ENCODE assay signal across 9 mouse cellular contexts in genomic region chr11:32020031-32020965, GRCm38 (mm10). TPM values are rescaled to one million over a fixed set of nuclear protein-coding genes. Genes with fewer than 3 reads are reported as not detected.
DNase-seq lines count a peak whose midpoint lies in the region; ATAC-seq and TF ChIP-seq lines count a peak whose summit lies in the region.
"Had no signal": no experiment of that assay in that cellular context is flagged by ENCODE, and none has a peak within 500 bp of the region (broad histone marks: within the 10 kb centered on the region; RNA-seq: fewer than 3 reads in every experiment).

No protein-coding gene starts in this region.

- 0 out of 2 replicates have a peak overlapping the region, but pooled peaks have one; percentile 27 for H3K9ac ChIP-seq in neural tube, embryonic 13.5 days

- TF ChIP-seq CTCF in layer of hippocampus, adult 2 months (conservative IDR thresholded peaks at IDR 0.05), result no peak

- no peaks in the 10 kb centered on the region for H3K9me3 ChIP-seq in neural tube, embryonic 13.5 days

- peak overlapping the region; percentile 13 for H3K4me2 ChIP-seq in neural tube, embryonic 13.5 days

- peaks cover 95% of the 10 kb centered on the region for H3K4me1 ChIP-seq in neural tube, embryonic 13.5 days (replicated peaks)

- peak overlapping the region; percentile 86 for H3K27ac ChIP-seq in layer of hippocampus, adult 2 months
- H3K27ac ChIP-seq in neural tube, embryonic 13.5 days (replicated peaks), result peak overlapping the region; percentile 78

- H3K4me3 ChIP-seq in layer of hippocampus, adult 2 months, result no peak overlapping the region; the same call in 1 of the 2 replicates
- no peak overlapping the region for H3K4me3 ChIP-seq in neural tube, embryonic 13.5 days
- H3K4me3 ChIP-seq: myocyte had no signal

- no peaks in the 10 kb centered on the region for H3K27me3 ChIP-seq in neural tube, embryonic 13.5 days

- H3K36me3 ChIP-seq in neural tube, embryonic 13.5 days, result peaks cover 50% of the 10 kb centered on the region

- intact Hi-C loops in heart, postnatal 10 days (cut with DNase I), result no loop called here

- 19% methylated on average over 8 of the region's 8 CpGs for WGBS in neural tube, embryonic 13.5 days

- DNase-seq in layer of hippocampus, adult 2 months (ENCODE audit: low spot score in 2 of 2), result peak; percentile 37 to 57
- DNase-seq in layer of hippocampus, postnatal 25 days (ENCODE audit: extremely low spot score in 1 of 2, low spot score in 1 of 2), result no peak
- DNase-seq in adrenal gland, postnatal 14 days, result peak; percentile 75
- DNase-seq in heart, postnatal 10 days, result peak; percentile 29 to 35
- no peak for DNase-seq in spleen, adult 12 weeks (ENCODE audit: low spot score)
- no peak for DNase-seq in layer of hippocampus, postnatal 36 days

- ATAC-seq in CD4-positive, CD25-positive, alpha-beta regulatory T cell, adult 4 months, result peak; percentile 75
- ATAC-seq in neural tube, embryonic 13.5 days (ENCODE audit: low read depth), result 0 out of 2 replicates have a peak, but pooled peaks have one; percentile 21

RNA-seq across cellular contexts. Expression of gene Nsg2, which starts 20.0 kb away (rescaled TPM):
- total RNA-seq in layer of hippocampus, adult 2 months (2021), result 100 to 1,000 TPM; 662 to 700 TPM
- total RNA-seq in layer of hippocampus, postnatal 25 days (2021), result 100 to 1,000 TPM; 682 to 735 TPM
- polyA plus RNA-seq in CD4-positive, CD25-positive, alpha-beta regulatory T cell, adult 4 months (2017; shearing (Covaris generic)), result 10 to 100 TPM; 72.5 to 88.8 TPM
- 29.7 and 36.8 TPM in 2 replicates for total RNA-seq in adrenal gland, postnatal 14 days (2021)
- 1 to 10 TPM; 1.7 to 3.0 TPM for total RNA-seq in heart, postnatal 10 days (2021)
- polyA plus RNA-seq in neural tube, embryonic 13.5 days (2015; fragmentation: Nextera tagmentation; extraction: Ambion mirVana), result 356 and 366 TPM in 2 replicates
- 100 to 1,000 TPM; 660 to 690 TPM for total RNA-seq in layer of hippocampus, postnatal 36 days (2021)

RNA-seq across cellular contexts. Expression of gene 4930524B15Rik, which starts 54.9 kb away (rescaled TPM):
- not detected for total RNA-seq in layer of hippocampus, adult 2 months (2021)
- under 1 TPM in 1 of 2 experiments, not detected in 1; 0.12 TPM for total RNA-seq in layer of hippocampus, postnatal 25 days (2021)
- polyA plus RNA-seq in CD4-positive, CD25-positive, alpha-beta regulatory T cell, adult 4 months (2017; shearing (Covaris generic)), result not detected
- total RNA-seq in adrenal gland, postnatal 14 days (2021), result not detected in 2 replicates
- total RNA-seq in heart, postnatal 10 days (2021), result not detected
- 0.22 and 0.23 TPM in 2 replicates for polyA plus RNA-seq in neural tube, embryonic 13.5 days (2015; fragmentation: Nextera tagmentation; extraction: Ambion mirVana)
- total RNA-seq in layer of hippocampus, postnatal 36 days (2021), result not detected
- polyA plus RNA-seq: myocyte had no signal

Comparison
In these comparisons a context has a peak if more than half of its experiments do, and no peak if none do; other contexts are left out.
1. DNase-seq: peak in layer of hippocampus, adult 2 months (2 of 2), adrenal gland, postnatal 14 days (single experiment) and heart, postnatal 10 days (2 of 2); none in layer of hippocampus, postnatal 25 days (0 of 2), spleen, adult 12 weeks (single experiment) and layer of hippocampus, postnatal 36 days (0 of 2).
2. RNA of gene Nsg2, which starts 20.0 kb away (total RNA-seq): 682 to 735 TPM in layer of hippocampus, postnatal 25 days, 662 to 700 TPM in layer of hippocampus, adult 2 months and 660 to 690 TPM in layer of hippocampus, postnatal 36 days; 29.7 to 36.8 TPM in adrenal gland, postnatal 14 days and 1.7 to 3.0 TPM in heart, postnatal 10 days; every median in the first group is over 10 times any median in the second.